Mouse (Mus musculus) left cerebral cortex, postnatal 25 days (tissue): ENCODE measurements around the gene Lgmn. TPM values are rescaled to one million over a fixed set of nuclear protein-coding genes. Genes with fewer than 3 reads are reported as not detected.

Experiments
- DNase-seq, 2 experiments: peaks; one replicate each; pipeline ENCODE4 v3.0.0; 2022; ENCODE audit warnings: low spot score in 2 of 2, mixed read lengths in 1 of 2
- intact Hi-C: fragments of 180-260 bp; cut with DNase I; formaldehyde crosslinking; loops from one replicate; pipeline ENCODE4 v1.15.1; 2025
- total RNA-seq, 2 experiments: library from RNA; stranded (reverse); gene quantifications; 2 replicates each; pipeline ENCODE4 v1.2.3; 2021

The Lgmn gene
- total RNA-seq, 2 experiments from 2014 or later, result 106 to 109 TPM

GRCm38 (mm10) chr12:102437952-102438351, 1.7 kb downstream of the Lgmn start:
- intact Hi-C loops, result loop anchor here (2.0 kb wide), 1 partner anchor 31 kb away; the partner anchor contains the start of gene Golga5

GRCm38 (mm10) chr12:102436939-102437526, 2.6 kb downstream of the Lgmn start:
- intact Hi-C loops, result no loop called here

More at GRCm38 (mm10) chr12:102437952-102438351, 1.7 kb downstream of the Lgmn start:
- DNase-seq, result peak in 1 of 2 experiments; percentile 34

GRCm38 (mm10) chr12:102434107-102434506, 5.5 kb downstream of the Lgmn start:
- no peak for DNase-seq
- intact Hi-C loops, result no loop called here

More at GRCm38 (mm10) chr12:102436939-102437526, 2.6 kb downstream of the Lgmn start:
- DNase-seq, result no peak

GRCm38 (mm10) chr12:102432238-102432637, 7.4 kb downstream of the Lgmn start:
- DNase-seq, result no peak
- intact Hi-C loops, result no loop called here

GRCm38 (mm10) chr12:102430228-102430627, 9.4 kb downstream of the Lgmn start:
- no peak for DNase-seq
- intact Hi-C loops, result no loop called here

- no peak for DNase-seq
- intact Hi-C loops, result no loop called here
These were observed 10.0 kb downstream of the Lgmn start for GRCm38 (mm10) chr12:102429656-102430055.

GRCm38 (mm10) chr12:102426285-102426684, 13.3 kb downstream of the Lgmn start:
- intact Hi-C loops, result no loop called here
- no peak for DNase-seq

GRCm38 (mm10) chr12:102425048-102425578, 14.5 kb downstream of the Lgmn start:
- DNase-seq, result no peak
- intact Hi-C loops, result no loop called here

GRCm38 (mm10) chr12:102424456-102424855, 15.2 kb downstream of the Lgmn start:
- intact Hi-C loops, result no loop called here
- no peak for DNase-seq

GRCm38 (mm10) chr12:102423625-102424024, 16.0 kb downstream of the Lgmn start:
- no peak for DNase-seq
- intact Hi-C loops, result no loop called here

GRCm38 (mm10) chr12:102422623-102423320, 16.8 kb downstream of the Lgmn start:
- intact Hi-C loops, result no loop called here
- no peak for DNase-seq

- intact Hi-C loops, result no loop called here
- peak in 1 of 2 experiments; percentile 84 for DNase-seq
These were observed 17.5 kb downstream of the Lgmn start for GRCm38 (mm10) chr12:102422065-102422464.

- intact Hi-C loops, result no loop called here
- DNase-seq, result no peak
These were observed 19.3 kb downstream of the Lgmn start for GRCm38 (mm10) chr12:102420168-102420890.

GRCm38 (mm10) chr12:102419544-102419943, 20.1 kb downstream of the Lgmn start:
- DNase-seq, result peak in 1 of 2 experiments; percentile 47
- intact Hi-C loops, result no loop called here

- DNase-seq, result no peak
- intact Hi-C loops, result no loop called here
These were observed 21.9 kb downstream of the Lgmn start for GRCm38 (mm10) chr12:102417701-102418100.

GRCm38 (mm10) chr12:102416955-102417510, 22.6 kb downstream of the Lgmn start:
- no peak for DNase-seq
- intact Hi-C loops, result no loop called here

- DNase-seq, result peak; percentile 40 to 63
- intact Hi-C loops, result no loop called here
These were observed 23.2 kb downstream of the Lgmn start for GRCm38 (mm10) chr12:102416391-102416837.

- DNase-seq, result no peak
- intact Hi-C loops, result no loop called here
These were observed 24.9 kb downstream of the Lgmn start for GRCm38 (mm10) chr12:102414686-102415085.

- DNase-seq, result no peak
- intact Hi-C loops, result no loop called here
These were observed 26.4 kb downstream of the Lgmn start for GRCm38 (mm10) chr12:102413171-102413570.

GRCm38 (mm10) chr12:102398588-102398987, 41.0 kb downstream of the Lgmn start:
- no peak for DNase-seq
- intact Hi-C loops, result loop anchor here (10.0 kb wide), 1 partner anchor 316 kb away; no protein-coding TSS in a partner anchor
